Mouse (Mus musculus): ENCODE data around the gene Chd5. TPM values are rescaled to one million over a fixed set of nuclear protein-coding genes. Genes with fewer than 3 reads are reported as not detected.
A peak's percentile ranks its signal among the peaks of the same experiment; 100 is the strongest.

The Chd5 gene
- polyA plus RNA-seq, 1 experiment: 88.7 TPM

- Histone ChIP-seq H3K27me3 (ENCODE audit: control insufficient read depth, insufficient read depth, low read length) (no peaks in the 10 kb centered on the region; the same call in 1 of the 2 replicates), H3K4me1 (ENCODE audit: control insufficient read depth, insufficient read depth, low read length) (peaks cover 19% of the 10 kb centered on the region), H3K36me3 (ENCODE audit: control insufficient read depth, insufficient read depth, low read length) (no peaks in the 10 kb centered on the region), H3K27ac (ENCODE audit: control insufficient read depth, insufficient read depth, low read depth, low read length) (no peak overlapping the region), H3K4me3 (ENCODE audit: control insufficient read depth, low read depth, low read length) (peak overlapping the region; percentile 48)
- TF ChIP-seq POLR2A (IDR thresholded peaks at IDR 0.05; ENCODE audit: control insufficient read depth, low read depth, low read length): no peak
- no peak for TF ChIP-seq CTCF (IDR thresholded peaks at IDR 0.05; ENCODE audit: control insufficient read depth, insufficient read depth, insufficient replicate concordance, low read depth, low read length)
Observed at GRCm38 (mm10) chr4:152344651-152345050, 6.2 kb downstream of the Chd5 start.

GRCm38 (mm10) chr4:152345120-152345889, 6.9 kb downstream of the Chd5 start:
- Histone ChIP-seq H3K27me3 (ENCODE audit: control insufficient read depth, insufficient read depth, low read length) (no peaks in the 10 kb centered on the region), H3K4me1 (ENCODE audit: control insufficient read depth, insufficient read depth, low read length) (peaks cover 19% of the 10 kb centered on the region), H3K27ac (ENCODE audit: control insufficient read depth, insufficient read depth, low read depth, low read length) (no peak overlapping the region), H3K36me3 (ENCODE audit: control insufficient read depth, insufficient read depth, low read length) (no peaks in the 10 kb centered on the region), H3K4me3 (ENCODE audit: control insufficient read depth, low read depth, low read length) (peak overlapping the region; percentile 3)
- TF ChIP-seq CTCF (IDR thresholded peaks at IDR 0.05; ENCODE audit: control insufficient read depth, insufficient read depth, insufficient replicate concordance, low read depth, low read length): no peak
- no peak for TF ChIP-seq POLR2A (IDR thresholded peaks at IDR 0.05; ENCODE audit: control insufficient read depth, low read depth, low read length)

DNA sequence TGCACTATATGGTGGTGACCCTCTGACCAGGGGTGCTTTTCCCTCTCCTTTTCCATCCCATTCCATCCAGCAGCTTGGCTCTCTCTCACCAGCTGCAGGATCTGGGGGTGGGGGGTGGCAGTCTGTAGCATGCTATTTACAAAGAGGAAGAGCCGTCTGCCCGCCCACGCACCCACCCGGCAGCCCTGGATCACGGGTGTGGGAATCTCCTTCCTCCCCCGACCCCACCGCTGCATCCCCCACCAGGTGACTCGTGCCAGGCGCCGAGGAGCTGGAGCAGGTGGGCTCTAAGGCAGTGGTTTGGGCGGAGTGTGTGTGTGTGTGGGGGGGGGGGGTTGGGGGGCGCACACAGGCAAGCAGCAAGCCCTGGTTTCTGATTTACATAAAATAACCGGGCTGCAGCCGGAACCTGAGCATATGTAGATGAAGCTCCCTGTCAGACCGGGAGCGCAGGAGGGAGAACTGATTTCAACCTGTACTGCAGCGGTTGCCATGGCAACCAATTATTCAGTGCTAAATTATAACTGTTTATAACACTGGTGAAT, 11.5 kb downstream of the Chd5 start:
- H3K36me3 ChIP-seq (ENCODE audit: control insufficient read depth, insufficient read depth, low read length): no peaks in the 10 kb centered on the region
- peaks cover 10% of the 10 kb centered on the region for H3K4me1 ChIP-seq (ENCODE audit: control insufficient read depth, insufficient read depth, low read length)
- H3K27ac ChIP-seq (ENCODE audit: control insufficient read depth, insufficient read depth, low read depth, low read length): no peak overlapping the region
- no peak overlapping the region for H3K4me3 ChIP-seq (ENCODE audit: control insufficient read depth, low read depth, low read length)
- no peaks in the 10 kb centered on the region for H3K27me3 ChIP-seq (ENCODE audit: control insufficient read depth, insufficient read depth, low read length)
- TF ChIP-seq CTCF (IDR thresholded peaks at IDR 0.05; ENCODE audit: control insufficient read depth, insufficient read depth, insufficient replicate concordance, low read depth, low read length): no peak
- no peak for TF ChIP-seq POLR2A (IDR thresholded peaks at IDR 0.05; ENCODE audit: control insufficient read depth, low read depth, low read length)

DNA sequence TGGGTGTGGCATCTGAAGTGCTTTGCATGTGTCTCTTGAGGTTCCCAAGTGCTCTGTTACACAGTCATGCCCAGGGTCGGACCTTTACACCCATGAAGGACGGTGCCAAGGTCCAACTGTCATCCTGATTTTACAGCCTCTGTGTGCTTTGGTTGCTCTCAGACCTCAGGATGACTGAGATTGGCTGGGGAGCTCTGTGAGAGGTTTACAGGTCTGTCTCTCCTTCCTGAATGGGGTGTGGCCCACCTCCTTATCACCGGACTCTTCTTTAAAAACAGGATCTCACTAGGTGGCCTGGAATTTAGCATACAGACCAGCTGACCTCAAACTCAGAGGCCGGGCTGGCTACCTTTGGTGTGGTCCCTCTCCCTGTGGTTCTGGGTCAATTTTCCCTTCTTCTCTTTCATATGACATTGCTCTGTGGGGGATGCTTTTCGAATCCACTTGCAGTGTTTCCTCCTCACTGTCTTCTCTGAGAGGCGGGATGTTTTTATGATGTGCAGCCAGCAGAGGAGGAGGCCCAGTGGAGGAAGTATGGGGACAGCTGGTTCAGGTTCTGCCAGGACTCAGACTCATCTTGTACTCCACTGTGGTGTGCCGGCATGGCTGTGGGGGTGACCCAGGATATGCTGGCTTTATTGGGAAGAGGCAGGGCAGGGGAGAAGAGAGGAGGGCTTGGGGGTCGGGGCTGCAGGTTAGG, 12.4 kb downstream of the Chd5 start:
- Histone ChIP-seq H3K27me3 (ENCODE audit: control insufficient read depth, insufficient read depth, low read length) (no peaks in the 10 kb centered on the region), H3K27ac (ENCODE audit: control insufficient read depth, insufficient read depth, low read depth, low read length) (no peak overlapping the region), H3K4me3 (ENCODE audit: control insufficient read depth, low read depth, low read length) (no peak overlapping the region), H3K36me3 (ENCODE audit: control insufficient read depth, insufficient read depth, low read length) (no peaks in the 10 kb centered on the region), H3K4me1 (ENCODE audit: control insufficient read depth, insufficient read depth, low read length) (peaks cover 7% of the 10 kb centered on the region; the same call in 1 of the 2 replicates)
- TF ChIP-seq CTCF (IDR thresholded peaks at IDR 0.05; ENCODE audit: control insufficient read depth, insufficient read depth, insufficient replicate concordance, low read depth, low read length) (no peak), POLR2A (IDR thresholded peaks at IDR 0.05; ENCODE audit: control insufficient read depth, low read depth, low read length) (no peak)

DNA sequence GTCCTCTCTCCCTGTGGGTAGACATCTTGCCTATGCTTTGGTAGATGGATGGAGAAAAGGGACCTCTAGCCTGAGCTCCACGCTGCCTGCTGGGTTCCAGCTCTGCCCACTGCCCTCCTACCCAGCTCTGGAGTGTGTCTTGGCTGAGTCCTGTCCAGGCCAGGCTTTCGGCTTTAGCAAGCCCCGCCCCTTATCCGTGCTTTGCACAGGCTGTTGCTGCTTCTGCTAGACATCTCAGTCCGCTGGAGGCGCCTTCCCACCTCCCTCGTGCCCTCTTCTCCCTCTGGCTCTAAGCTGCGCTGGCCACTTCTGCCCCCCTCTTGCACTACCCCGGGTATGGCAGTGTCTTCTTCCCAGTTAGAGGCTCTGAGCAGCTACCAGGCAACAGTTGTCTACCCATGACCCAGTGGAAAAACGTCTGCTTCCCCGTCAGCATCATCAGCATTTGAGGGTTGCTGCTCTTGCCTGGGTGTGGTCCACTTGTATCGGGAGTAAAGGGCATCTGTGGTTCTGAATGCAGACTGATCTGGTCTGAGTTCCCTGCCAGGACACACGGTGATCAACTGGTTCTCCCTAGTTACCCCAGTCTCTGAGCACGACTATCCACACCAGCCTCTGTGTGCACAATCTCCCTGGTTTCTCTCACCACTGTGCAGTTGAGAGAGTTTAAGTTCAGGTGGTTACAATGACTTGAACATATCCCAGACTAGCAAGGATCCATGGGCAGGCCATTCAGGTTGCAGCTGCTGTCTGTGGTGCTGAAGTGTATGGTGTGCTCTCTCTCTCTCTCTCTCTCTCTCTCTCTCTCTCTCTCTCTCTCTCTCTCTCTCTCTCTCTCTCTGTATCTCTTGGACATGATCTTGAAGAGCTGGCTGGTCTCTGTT, 13.2 kb downstream of the Chd5 start:
- no peak overlapping the region for H3K4me3 ChIP-seq (ENCODE audit: control insufficient read depth, low read depth, low read length)

GRCm38 (mm10) chr4:152353886-152354637, 15.6 kb downstream of the Chd5 start:
- no peak overlapping the region for H3K4me3 ChIP-seq (ENCODE audit: control insufficient read depth, low read depth, low read length)
- no peaks in the 10 kb centered on the region for H3K36me3 ChIP-seq (ENCODE audit: control insufficient read depth, insufficient read depth, low read length)
- no peak for TF ChIP-seq POLR2A (IDR thresholded peaks at IDR 0.05; ENCODE audit: control insufficient read depth, low read depth, low read length)
- no peak for TF ChIP-seq CTCF (IDR thresholded peaks at IDR 0.05; ENCODE audit: control insufficient read depth, insufficient read depth, insufficient replicate concordance, low read depth, low read length)
- H3K27ac ChIP-seq (ENCODE audit: control insufficient read depth, insufficient read depth, low read depth, low read length): no peak overlapping the region
- H3K27me3 ChIP-seq (ENCODE audit: control insufficient read depth, insufficient read depth, low read length): no peaks in the 10 kb centered on the region
- H3K4me1 ChIP-seq (ENCODE audit: control insufficient read depth, insufficient read depth, low read length): peaks cover 7% of the 10 kb centered on the region; the same call in 1 of the 2 replicates

More for the DNA sequence above, 13.2 kb downstream of the Chd5 start:
- Histone ChIP-seq H3K27ac (ENCODE audit: control insufficient read depth, insufficient read depth, low read depth, low read length) (no peak overlapping the region), H3K4me1 (ENCODE audit: control insufficient read depth, insufficient read depth, low read length) (peaks cover 7% of the 10 kb centered on the region; the same call in 1 of the 2 replicates), H3K36me3 (ENCODE audit: control insufficient read depth, insufficient read depth, low read length) (no peaks in the 10 kb centered on the region), H3K27me3 (ENCODE audit: control insufficient read depth, insufficient read depth, low read length) (no peaks in the 10 kb centered on the region)
- TF ChIP-seq POLR2A (IDR thresholded peaks at IDR 0.05; ENCODE audit: control insufficient read depth, low read depth, low read length) (no peak), CTCF (IDR thresholded peaks at IDR 0.05; ENCODE audit: control insufficient read depth, insufficient read depth, insufficient replicate concordance, low read depth, low read length) (no peak)
